Mouse (Mus musculus): ENCODE results near the gene Pgam2. TPM values are rescaled to one million over a fixed set of nuclear protein-coding genes. Genes with fewer than 3 reads are reported as not detected.

Pgam2 gene
- polyA plus RNA-seq, 1 experiment = 2.2 TPM

DNA sequence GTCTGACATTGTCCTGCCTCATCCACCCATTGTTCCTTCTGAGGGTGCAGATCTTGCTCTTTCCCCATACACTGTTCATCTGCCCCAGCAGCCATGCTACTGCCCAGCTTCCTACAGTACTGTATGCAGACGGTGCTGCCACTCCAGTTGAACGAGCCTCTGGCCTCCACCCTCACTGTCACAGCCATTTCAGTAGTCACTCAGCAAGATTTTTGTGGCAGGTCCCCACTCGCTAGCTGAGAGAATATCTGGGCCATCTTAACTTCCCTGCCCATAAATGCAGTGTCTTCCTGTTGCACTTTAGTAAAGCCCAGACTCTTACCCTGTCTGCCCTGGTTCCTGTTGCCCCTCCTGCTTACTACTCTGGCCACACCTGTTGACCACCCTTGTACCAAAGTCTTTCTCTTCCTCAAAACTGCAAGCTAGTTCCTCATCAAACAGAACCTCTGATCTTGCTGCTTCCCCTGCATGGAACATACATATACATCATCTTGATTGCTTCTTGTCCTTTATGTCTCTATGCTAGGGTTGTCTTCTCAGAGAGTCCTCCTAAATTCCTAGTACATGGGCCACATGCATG is 13.7 kb downstream of the Pgam2 start:
- Histone ChIP-seq H3K4me3 (ENCODE audit: low read depth, low read length) (no peak overlapping the region), H3K36me3 (ENCODE audit: control insufficient read depth, insufficient read depth, low read length, poor library complexity, severe bottlenecking) (peaks cover 8% of the 10 kb centered on the region), H3K9ac (ENCODE audit: low read depth, poor library complexity, severe bottlenecking) (no peak overlapping the region), H3K27me3 (ENCODE audit: control insufficient read depth, insufficient read depth, low read length, poor library complexity, severe bottlenecking) (no peaks in the 10 kb centered on the region), H3K27ac (ENCODE audit: insufficient read depth, low read length) (no peak overlapping the region), H3K4me1 (ENCODE audit: control insufficient read depth, insufficient read depth, low read length) (no peaks in the 10 kb centered on the region), H3K9me3 (replicated peaks; ENCODE audit: control insufficient read depth, insufficient read depth, low read length, poor library complexity, severe bottlenecking) (no peaks in the 10 kb centered on the region)
- TF ChIP-seq EP300 (IDR thresholded peaks at IDR 0.05; ENCODE audit: insufficient read depth, low read depth, low read length) (no peak), CTCF (IDR thresholded peaks at IDR 0.05; ENCODE audit: low read depth, low read length) (no peak), POLR2A (IDR thresholded peaks at IDR 0.05; ENCODE audit: insufficient read depth, low read length) (no peak)

DNA sequence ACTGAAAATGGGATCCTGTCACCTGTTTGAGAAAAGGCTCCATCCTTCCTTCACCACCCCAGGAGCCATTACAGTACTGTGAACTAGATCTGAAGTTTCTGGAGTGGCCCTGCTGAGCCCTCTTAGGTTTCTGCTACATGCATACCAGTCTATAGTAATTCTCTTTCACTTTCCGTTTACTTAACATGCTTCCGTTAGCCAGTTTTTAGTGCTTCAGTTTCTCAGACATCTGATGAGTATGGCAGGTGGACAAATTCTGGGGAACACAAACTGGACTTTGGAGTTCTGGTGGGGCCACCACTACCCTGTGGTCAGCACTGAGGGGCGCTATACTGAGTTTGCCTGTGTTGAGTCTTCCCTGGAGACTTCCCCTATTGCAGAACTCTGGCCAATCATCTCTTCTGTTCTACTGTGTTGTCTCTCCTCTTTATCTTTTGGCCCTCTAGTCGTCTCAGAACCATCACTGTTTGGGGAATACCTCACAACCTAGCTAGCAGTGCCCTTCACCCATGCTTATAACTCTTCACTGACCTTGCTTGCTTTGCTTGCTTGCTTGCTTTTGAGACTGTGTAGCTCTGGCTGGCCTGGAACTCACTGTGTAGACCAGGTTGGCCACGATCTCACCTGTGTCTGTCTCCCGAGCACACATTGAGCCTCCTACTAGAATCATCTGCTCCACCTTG is 14.3 kb downstream of the Pgam2 start:
- H3K27ac ChIP-seq (ENCODE audit: insufficient read depth, low read length) = peak overlapping the region; percentile 18; the same call in 1 of the 2 replicates

DNA sequence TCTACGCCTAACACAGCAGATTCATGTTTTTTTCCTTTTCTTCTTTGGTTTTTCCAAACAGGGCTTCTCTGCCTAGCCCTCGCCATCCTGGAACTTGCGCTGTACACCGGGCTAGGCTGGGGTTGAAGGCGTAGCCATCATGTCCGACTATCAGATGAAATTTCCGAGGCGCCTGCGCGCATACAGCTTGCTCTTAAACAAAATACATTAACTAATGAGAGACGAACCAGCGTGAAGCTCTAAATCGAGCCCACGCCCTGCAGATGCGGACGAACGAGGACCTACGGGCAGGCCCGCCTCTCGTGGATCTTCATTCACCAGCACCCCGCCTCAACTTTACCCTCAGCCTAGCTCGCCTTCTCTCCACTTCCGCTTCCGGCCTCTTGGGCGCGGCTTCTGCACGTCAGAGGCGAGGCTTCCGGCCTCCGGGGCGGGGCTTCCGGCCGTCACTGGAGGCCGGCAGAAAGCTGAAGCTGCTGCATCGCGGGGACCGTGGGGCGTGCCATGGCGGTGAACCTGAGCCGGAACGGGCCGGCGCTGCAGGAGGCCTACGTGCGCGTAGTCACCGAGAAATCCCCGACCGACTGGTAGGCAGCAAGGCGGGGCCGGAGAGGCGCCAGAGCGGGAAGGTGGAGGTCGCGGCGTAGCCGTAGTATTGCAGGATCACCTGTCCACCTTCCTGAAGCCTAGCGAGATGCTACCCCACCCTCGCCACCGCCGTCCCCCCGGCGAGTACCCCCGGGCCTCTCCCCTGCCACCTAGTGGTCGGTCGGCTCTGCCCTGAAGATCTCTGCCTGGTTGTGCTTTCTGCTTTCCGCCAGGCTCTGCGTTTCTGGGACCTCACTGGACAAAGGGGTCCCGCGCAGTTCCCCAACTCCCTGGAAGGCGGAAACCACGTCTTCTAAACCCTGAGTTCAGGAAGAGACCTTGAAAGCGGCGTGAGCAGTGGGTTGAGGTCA is 15.2 kb downstream of the Pgam2 start, which contains the start of gene Dbnl:
Gene Dbnl (plus strand): TSS at position 433 of the 959 bp plus-strand sequence.
- peak within 1 kb of the TSS; percentile 85 for H3K4me3 ChIP-seq (ENCODE audit: low read depth, low read length)
- peaks cover 8% of the 10 kb centered on the region for H3K36me3 ChIP-seq (ENCODE audit: control insufficient read depth, insufficient read depth, low read length, poor library complexity, severe bottlenecking)
- H3K27ac ChIP-seq (ENCODE audit: insufficient read depth, low read length) = peak within 1 kb of the TSS; percentile 23
- no peaks in the 10 kb centered on the region for H3K4me1 ChIP-seq (ENCODE audit: control insufficient read depth, insufficient read depth, low read length)
- H3K27me3 ChIP-seq (ENCODE audit: control insufficient read depth, insufficient read depth, low read length, poor library complexity, severe bottlenecking) = no peaks in the 10 kb centered on the region
- H3K9me3 ChIP-seq (replicated peaks; ENCODE audit: control insufficient read depth, insufficient read depth, low read length, poor library complexity, severe bottlenecking) = no peaks in the 10 kb centered on the region
- TF ChIP-seq EP300 (IDR thresholded peaks at IDR 0.05; ENCODE audit: insufficient read depth, low read depth, low read length) = no peak
- peak; percentile 51 for TF ChIP-seq CTCF (IDR thresholded peaks at IDR 0.05; ENCODE audit: low read depth, low read length)
- TF ChIP-seq POLR2A (IDR thresholded peaks at IDR 0.05; ENCODE audit: insufficient read depth, low read length) = peak; percentile 74
- H3K9ac ChIP-seq (ENCODE audit: low read depth, poor library complexity, severe bottlenecking) = peak within 1 kb of the TSS; percentile 61

More for the DNA sequence above, 14.3 kb downstream of the Pgam2 start:
- H3K9ac ChIP-seq (ENCODE audit: low read depth, poor library complexity, severe bottlenecking) = peak overlapping the region; percentile 61
- H3K4me1 ChIP-seq (ENCODE audit: control insufficient read depth, insufficient read depth, low read length) = no peaks in the 10 kb centered on the region
- TF ChIP-seq EP300 (IDR thresholded peaks at IDR 0.05; ENCODE audit: insufficient read depth, low read depth, low read length) (no peak), POLR2A (IDR thresholded peaks at IDR 0.05; ENCODE audit: insufficient read depth, low read length) (no peak), CTCF (IDR thresholded peaks at IDR 0.05; ENCODE audit: low read depth, low read length) (peak; percentile 10)
- peak overlapping the region; percentile 74 for H3K4me3 ChIP-seq (ENCODE audit: low read depth, low read length)
- H3K27me3 ChIP-seq (ENCODE audit: control insufficient read depth, insufficient read depth, low read length, poor library complexity, severe bottlenecking) = no peaks in the 10 kb centered on the region
- peaks cover 8% of the 10 kb centered on the region for H3K36me3 ChIP-seq (ENCODE audit: control insufficient read depth, insufficient read depth, low read length, poor library complexity, severe bottlenecking)
- H3K9me3 ChIP-seq (replicated peaks; ENCODE audit: control insufficient read depth, insufficient read depth, low read length, poor library complexity, severe bottlenecking) = no peaks in the 10 kb centered on the region

DNA sequence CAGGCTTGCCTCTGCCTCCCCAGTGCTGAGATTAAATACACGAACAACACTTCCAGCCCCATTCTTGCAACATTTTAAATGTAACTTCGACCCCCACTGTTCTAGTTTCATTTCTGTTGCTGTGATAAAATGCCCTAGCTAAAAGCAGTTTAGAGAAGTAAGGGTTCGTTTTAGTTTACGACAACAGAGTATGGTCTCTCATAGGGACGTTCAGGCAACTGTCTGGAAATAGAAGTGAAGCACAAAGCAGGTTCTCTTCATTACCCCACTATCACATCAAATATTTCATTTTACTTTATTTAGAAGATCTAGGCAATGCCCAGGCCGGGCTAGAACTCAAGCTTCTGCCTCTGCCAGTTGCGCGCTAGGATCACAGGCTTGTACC is 15.9 kb downstream of the Pgam2 start:
- no peaks in the 10 kb centered on the region for H3K9me3 ChIP-seq (replicated peaks; ENCODE audit: control insufficient read depth, insufficient read depth, low read length, poor library complexity, severe bottlenecking)
- H3K36me3 ChIP-seq (ENCODE audit: control insufficient read depth, insufficient read depth, low read length, poor library complexity, severe bottlenecking) = peaks cover 8% of the 10 kb centered on the region
- TF ChIP-seq EP300 (IDR thresholded peaks at IDR 0.05; ENCODE audit: insufficient read depth, low read depth, low read length) (no peak), CTCF (IDR thresholded peaks at IDR 0.05; ENCODE audit: low read depth, low read length) (no peak), POLR2A (IDR thresholded peaks at IDR 0.05; ENCODE audit: insufficient read depth, low read length) (no peak)
- H3K9ac ChIP-seq (ENCODE audit: low read depth, poor library complexity, severe bottlenecking) = peak overlapping the region; percentile 61
- H3K4me3 ChIP-seq (ENCODE audit: low read depth, low read length) = peak overlapping the region; percentile 85
- no peaks in the 10 kb centered on the region for H3K27me3 ChIP-seq (ENCODE audit: control insufficient read depth, insufficient read depth, low read length, poor library complexity, severe bottlenecking)
- H3K4me1 ChIP-seq (ENCODE audit: control insufficient read depth, insufficient read depth, low read length) = no peaks in the 10 kb centered on the region
- peak overlapping the region; percentile 23; the same call in 1 of the 2 replicates for H3K27ac ChIP-seq (ENCODE audit: insufficient read depth, low read length)

DNA sequence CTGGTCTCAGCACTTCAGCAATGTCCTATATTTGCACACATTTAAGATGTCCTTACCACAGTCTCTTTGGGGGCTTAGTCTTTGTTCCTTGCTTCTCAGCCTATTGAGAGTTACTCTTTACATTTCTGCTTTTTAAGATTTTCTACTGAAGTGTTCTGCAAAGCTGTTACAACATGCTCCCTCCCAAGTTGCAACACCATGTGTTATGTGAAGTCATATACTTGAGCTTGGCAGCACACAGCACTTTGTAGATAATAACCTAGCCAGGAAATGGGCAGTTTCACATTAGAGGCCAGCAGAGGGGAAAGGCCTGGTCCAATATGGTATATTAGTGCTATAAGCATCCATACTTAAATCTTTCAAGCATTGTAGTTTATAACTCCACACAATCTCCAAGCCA is 17.8 kb downstream of the Pgam2 start:
- H3K9me3 ChIP-seq (replicated peaks; ENCODE audit: control insufficient read depth, insufficient read depth, low read length, poor library complexity, severe bottlenecking) = no peaks in the 10 kb centered on the region
- H3K4me1 ChIP-seq (ENCODE audit: control insufficient read depth, insufficient read depth, low read length) = no peaks in the 10 kb centered on the region
- H3K36me3 ChIP-seq (ENCODE audit: control insufficient read depth, insufficient read depth, low read length, poor library complexity, severe bottlenecking) = peaks cover 2% of the 10 kb centered on the region
- no peak overlapping the region for H3K4me3 ChIP-seq (ENCODE audit: low read depth, low read length)
- H3K27me3 ChIP-seq (ENCODE audit: control insufficient read depth, insufficient read depth, low read length, poor library complexity, severe bottlenecking) = no peaks in the 10 kb centered on the region
- no peak overlapping the region for H3K27ac ChIP-seq (ENCODE audit: insufficient read depth, low read length)
- H3K9ac ChIP-seq (ENCODE audit: low read depth, poor library complexity, severe bottlenecking) = no peak overlapping the region
- TF ChIP-seq POLR2A (IDR thresholded peaks at IDR 0.05; ENCODE audit: insufficient read depth, low read length) (no peak), EP300 (IDR thresholded peaks at IDR 0.05; ENCODE audit: insufficient read depth, low read depth, low read length) (no peak), CTCF (IDR thresholded peaks at IDR 0.05; ENCODE audit: low read depth, low read length) (no peak)

All from ES-Bruce4 (cell line).